Mouse (Mus musculus) E14TG2a.4 (cell line): ENCODE results near the gene Mrps5.
"Not testable (repeated sequence)": the region's sequence is repeated elsewhere in the genome, so short reads cannot be mapped to it uniquely, and the experiment has no call there.

Experiments used
- H3K27me3 ChIP-seq: 2 replicates; pipeline ENCODE4 v1.6.1; 2014; ENCODE audit warnings: low read length, control low read depth; ENCODE audit not compliant: insufficient read depth
- H3K36me3 ChIP-seq: 2 replicates; pipeline ENCODE4 v1.6.1; 2014; ENCODE audit warnings: low read length, control low read depth; ENCODE audit not compliant: insufficient read depth
- H3K4me1 ChIP-seq: replicated peaks from 2 replicates; pipeline ENCODE4 v1.6.1; 2014; ENCODE audit warnings: low read depth, low read length, control low read depth
- H3K4me3 ChIP-seq: replicated peaks from 2 replicates; pipeline ENCODE4 v1.5.1; 2014; ENCODE audit warnings: mild to moderate bottlenecking, low read length
- H3K9me3 ChIP-seq: 2 replicates; pipeline ENCODE4 v1.6.1; 2014; ENCODE audit warnings: low read length, control low read depth
- CTCF ChIP-seq: conservative IDR thresholded peaks from 2 replicates; pipeline ENCODE4 v1.5.1; 2014; ENCODE audit warnings: low read length
- NANOG ChIP-seq: IDR thresholded peaks from 2 replicates; pipeline ENCODE4 v1.6.1; 2014; ENCODE audit warnings: borderline replicate concordance, low read length, mixed read lengths
- POU5F1 ChIP-seq: IDR thresholded peaks from 2 replicates; pipeline ENCODE4 v1.6.1; 2014; ENCODE audit warnings: low read length, borderline replicate concordance

The Mrps5 gene

GRCm38 (mm10) chr2:127551078-127551477, 35.9 kb upstream of the Mrps5 start:
- 0 out of 2 replicates have a peak, but pooled peaks cover 3% of the 10 kb centered on the region for H3K9me3 ChIP-seq
- H3K4me1 ChIP-seq, result no peaks in the 10 kb centered on the region
- no peak overlapping the region for H3K4me3 ChIP-seq
- H3K36me3 ChIP-seq, result no peaks in the 10 kb centered on the region
- no peak for TF ChIP-seq NANOG
- 0 out of 2 replicates have a peak, but pooled peaks have one; percentile 7 for TF ChIP-seq CTCF
- TF ChIP-seq POU5F1, result no peak
- peaks cover 6% of the 10 kb centered on the region; the same call in 1 of the 2 replicates for H3K27me3 ChIP-seq

GRCm38 (mm10) chr2:127559070-127559966, 27.7 kb upstream of the Mrps5 start:
- no peaks in the 10 kb centered on the region; the same call in 1 of the 2 replicates for H3K4me1 ChIP-seq
- H3K9me3 ChIP-seq, result no peaks in the 10 kb centered on the region
- TF ChIP-seq NANOG (no peak), CTCF (peak; percentile 39)
- H3K27me3 ChIP-seq, result peaks cover 23% of the 10 kb centered on the region; the same call in 1 of the 2 replicates
- H3K4me3 ChIP-seq, result no peak overlapping the region
- H3K36me3 ChIP-seq, result no peaks in the 10 kb centered on the region

- H3K4me3 ChIP-seq, result no peak overlapping the region
- TF ChIP-seq CTCF, result no peak
- TF ChIP-seq NANOG, result no peak
- TF ChIP-seq POU5F1, result no peak
- peaks cover 8% of the 10 kb centered on the region for H3K27me3 ChIP-seq
- H3K4me1 ChIP-seq, result peaks cover 13% of the 10 kb centered on the region; the same call in 1 of the 2 replicates
- H3K9me3 ChIP-seq, result no peaks in the 10 kb centered on the region
- peaks cover 27% of the 10 kb centered on the region for H3K36me3 ChIP-seq
Measured at GRCm38 (mm10) chr2:127573322-127573721, 13.7 kb upstream of the Mrps5 start.

GRCm38 (mm10) chr2:127584436-127584858, 2.6 kb upstream of the Mrps5 start:
- Histone ChIP-seq H3K36me3 (peaks cover 19% of the 10 kb centered on the region), H3K27me3 (peaks cover 3% of the 10 kb centered on the region), H3K9me3 (no peaks in the 10 kb centered on the region), H3K4me1 (peaks cover 38% of the 10 kb centered on the region), H3K4me3 (peak overlapping the region; percentile 85)
- TF ChIP-seq POU5F1, result no peak
- no peak for TF ChIP-seq NANOG
- no peak for TF ChIP-seq CTCF

GRCm38 (mm10) chr2:127587514-127587844, 457 bp downstream of the Mrps5 start:
- TF ChIP-seq NANOG (no peak), CTCF (no peak), POU5F1 (no peak)
- peaks cover 19% of the 10 kb centered on the region for H3K36me3 ChIP-seq
- peak overlapping the region; percentile 97 for H3K4me3 ChIP-seq
- no peaks in the 10 kb centered on the region for H3K9me3 ChIP-seq
- H3K27me3 ChIP-seq, result peaks cover 3% of the 10 kb centered on the region
- peaks cover 57% of the 10 kb centered on the region for H3K4me1 ChIP-seq

- Histone ChIP-seq H3K36me3 (peaks cover 33% of the 10 kb centered on the region), H3K27me3 (peaks cover 3% of the 10 kb centered on the region; the same call in 1 of the 2 replicates), H3K4me3 (peak overlapping the region; percentile 97), H3K4me1 (peaks cover 51% of the 10 kb centered on the region), H3K9me3 (no peaks in the 10 kb centered on the region)
- TF ChIP-seq POU5F1 (no peak), CTCF (no peak), NANOG (no peak)
Measured at GRCm38 (mm10) chr2:127588897-127589296, 1.9 kb downstream of the Mrps5 start.

GRCm38 (mm10) chr2:127590204-127590603, 3.2 kb downstream of the Mrps5 start:
- H3K4me1 ChIP-seq, result peaks cover 43% of the 10 kb centered on the region
- TF ChIP-seq POU5F1 (no peak), CTCF (no peak)
- no peaks in the 10 kb centered on the region for H3K9me3 ChIP-seq
- H3K27me3 ChIP-seq, result no peaks in the 10 kb centered on the region
- peak overlapping the region; percentile 97 for H3K4me3 ChIP-seq
- H3K36me3 ChIP-seq, result peaks cover 46% of the 10 kb centered on the region

- TF ChIP-seq NANOG, result no peak
- Histone ChIP-seq H3K9me3 (no peaks in the 10 kb centered on the region), H3K4me1 (peaks cover 46% of the 10 kb centered on the region), H3K27me3 (no peaks in the 10 kb centered on the region), H3K4me3 (peak overlapping the region; percentile 97), H3K36me3 (peaks cover 52% of the 10 kb centered on the region)
Measured at GRCm38 (mm10) chr2:127590840-127591239, 3.8 kb downstream of the Mrps5 start.

GRCm38 (mm10) chr2:127603383-127603782, 16.4 kb downstream of the Mrps5 start:
- not testable (repeated sequence) for H3K4me3 ChIP-seq, H3K27me3 ChIP-seq, H3K9me3 ChIP-seq
- Histone ChIP-seq H3K4me1 (peaks cover 60% of the 10 kb centered on the region), H3K36me3 (peaks cover 87% of the 10 kb centered on the region)
